Mouse (Mus musculus): ENCODE measurements around the gene Ttc39a. TPM values are rescaled to one million over a fixed set of nuclear protein-coding genes. Genes with fewer than 3 reads are reported as not detected.
"Not testable (repeated sequence)": the region's sequence is repeated elsewhere in the genome, so short reads cannot be mapped to it uniquely, and the experiment has no call there.

Ttc39a gene
- total RNA-seq (2021): 1 to 10 TPM; 1.4 to 2.4 TPM
- long read RNA-seq, experiment 1, partial matches to known transcripts: 0 of 2 reads
- long read RNA-seq, experiment 1, other reads (novel, unspliced or antisense): 2 of 2 reads
- long read RNA-seq, experiment 2, partial matches to known transcripts: 0 of 5 reads
- long read RNA-seq, experiment 2, other reads (novel, unspliced or antisense): 5 of 5 reads

- DNase-seq (ENCODE audit: low spot score in 2 of 2): no peak
Measured at GRCm38 (mm10) chr4:109406486-109407175, at the start of gene Ttc39a. Gene Ttc39a, plus strand, starts transcription at chr4:109406623.

GRCm38 (mm10) chr4:109378107-109378506 lies 28.3 kb upstream of the Ttc39a start:
- DNase-seq (ENCODE audit: low spot score in 2 of 2): no peak

GRCm38 (mm10) chr4:109382457-109382856 lies 24.0 kb upstream of the Ttc39a start:
- DNase-seq (ENCODE audit: low spot score in 2 of 2): no peak

- peak in 1 of 2 experiments; percentile 36 for DNase-seq (ENCODE audit: low spot score in 2 of 2)
Measured at GRCm38 (mm10) chr4:109385599-109385998, 20.8 kb upstream of the Ttc39a start.

- DNase-seq (ENCODE audit: low spot score in 2 of 2): no peak
Measured at GRCm38 (mm10) chr4:109393229-109393779, 13.1 kb upstream of the Ttc39a start.

- DNase-seq (ENCODE audit: low spot score in 2 of 2): no peak
Measured at GRCm38 (mm10) chr4:109393902-109394301, 12.5 kb upstream of the Ttc39a start.

GRCm38 (mm10) chr4:109394314-109395074 lies 11.9 kb upstream of the Ttc39a start:
- no peak for DNase-seq (ENCODE audit: low spot score in 2 of 2)

GRCm38 (mm10) chr4:109400366-109400980 lies 6.0 kb upstream of the Ttc39a start:
- DNase-seq (ENCODE audit: low spot score in 2 of 2): no peak

- DNase-seq (ENCODE audit: low spot score in 2 of 2): no peak
Measured at GRCm38 (mm10) chr4:109401176-109401689, 5.2 kb upstream of the Ttc39a start.

GRCm38 (mm10) chr4:109404908-109405307 lies 1.5 kb upstream of the Ttc39a start:
- not testable (repeated sequence) for DNase-seq (ENCODE audit: low spot score in 2 of 2)

- DNase-seq (ENCODE audit: low spot score in 2 of 2): no peak
Measured at GRCm38 (mm10) chr4:109405415-109405814, 1.0 kb upstream of the Ttc39a start.

GRCm38 (mm10) chr4:109406054-109406485 lies 353 bp upstream of the Ttc39a start:
- DNase-seq (ENCODE audit: low spot score in 2 of 2): peak in 1 of 2 experiments; percentile 62

- no peak for DNase-seq (ENCODE audit: low spot score in 2 of 2)
Measured at GRCm38 (mm10) chr4:109407176-109407520, 725 bp downstream of the Ttc39a start.

- no peak for DNase-seq (ENCODE audit: low spot score in 2 of 2)
Measured at GRCm38 (mm10) chr4:109407701-109408485, 1.5 kb downstream of the Ttc39a start.

GRCm38 (mm10) chr4:109410681-109411376 lies 4.4 kb downstream of the Ttc39a start:
- DNase-seq (ENCODE audit: low spot score in 2 of 2): no peak

GRCm38 (mm10) chr4:109411377-109411967 lies 5.0 kb downstream of the Ttc39a start:
- no peak for DNase-seq (ENCODE audit: low spot score in 2 of 2)

GRCm38 (mm10) chr4:109412233-109412632 lies 5.8 kb downstream of the Ttc39a start:
- no peak for DNase-seq (ENCODE audit: low spot score in 2 of 2)

- no peak for DNase-seq (ENCODE audit: low spot score in 2 of 2)
Measured at GRCm38 (mm10) chr4:109417998-109418397, 11.6 kb downstream of the Ttc39a start.

GRCm38 (mm10) chr4:109419017-109419416 lies 12.6 kb downstream of the Ttc39a start:
- DNase-seq (ENCODE audit: low spot score in 2 of 2): no peak
